Mouse (Mus musculus) layer of hippocampus, postnatal 36 days (tissue): ENCODE data around the gene Tgif2. TPM values are rescaled to one million over a fixed set of nuclear protein-coding genes. Genes with fewer than 3 reads are reported as not detected.
"Not testable (repeated sequence)": the region's sequence is repeated elsewhere in the genome, so short reads cannot be mapped to it uniquely, and the experiment has no call there.

Source experiments
- DNase-seq, 2 experiments: peaks; one replicate each; pipeline ENCODE4 v3.0.0; 2022
- total RNA-seq, 2 experiments: library from RNA; stranded (reverse); gene quantifications; 2 replicates each; pipeline ENCODE4 v1.2.3; 2021

The Tgif2 gene
- total RNA-seq, 2 experiments from 2014 or later: 1.2 to 1.3 TPM

- DNase-seq: no peak
These were observed 35.1 kb downstream of the Tgif2 start for GRCm38 (mm10) chr2:156874760-156875510.

GRCm38 (mm10) chr2:156877726-156878125 is 37.9 kb downstream of the Tgif2 start:
- no peak for DNase-seq

- no peak for DNase-seq
These were observed 39.7 kb downstream of the Tgif2 start for GRCm38 (mm10) chr2:156879541-156879940.

GRCm38 (mm10) chr2:156882431-156883001 is 42.7 kb downstream of the Tgif2 start:
- DNase-seq: no peak

DNA sequence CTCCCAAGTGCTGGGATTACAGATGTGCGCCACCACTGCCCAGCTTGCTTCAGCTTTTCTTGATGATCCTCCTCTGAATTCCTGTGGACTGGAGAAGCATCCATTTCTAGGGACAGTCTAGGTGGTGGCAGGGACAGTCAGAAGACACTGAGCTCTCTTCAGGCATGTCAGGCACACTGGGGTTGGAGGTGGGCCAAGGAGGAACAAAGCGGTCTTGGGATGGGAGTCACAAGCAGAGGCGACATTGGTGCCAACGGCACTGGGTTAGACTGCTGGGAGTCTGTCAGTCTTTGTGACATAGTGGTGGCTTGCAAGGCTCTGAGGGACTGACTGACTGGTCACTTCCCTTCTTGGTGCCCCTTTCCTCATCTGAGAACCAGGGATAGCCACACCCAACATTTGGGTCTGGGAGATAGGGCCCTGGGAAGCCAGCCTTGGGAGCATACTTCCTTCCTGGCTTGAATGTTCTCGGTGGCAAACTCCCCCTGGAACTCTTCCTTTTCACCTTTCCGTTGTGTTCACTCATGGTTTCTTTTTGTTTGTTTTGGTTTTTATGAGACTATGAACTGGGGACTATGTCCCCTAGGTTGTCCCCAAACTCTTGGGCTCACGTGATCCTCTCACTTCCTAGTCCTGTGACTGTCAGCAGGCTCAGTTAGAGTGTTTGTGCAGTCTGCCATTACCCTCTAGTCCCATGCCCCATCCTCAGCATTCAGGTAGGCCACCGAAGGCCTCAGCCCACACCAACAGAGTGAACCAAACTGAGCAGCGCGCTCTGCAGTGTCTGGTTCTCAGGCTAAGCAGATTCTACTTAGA is 44.8 kb downstream of the Tgif2 start:
- DNase-seq: no peak

- DNase-seq: not testable (repeated sequence)
These were observed 45.9 kb downstream of the Tgif2 start for GRCm38 (mm10) chr2:156885666-156886065.

DNA sequence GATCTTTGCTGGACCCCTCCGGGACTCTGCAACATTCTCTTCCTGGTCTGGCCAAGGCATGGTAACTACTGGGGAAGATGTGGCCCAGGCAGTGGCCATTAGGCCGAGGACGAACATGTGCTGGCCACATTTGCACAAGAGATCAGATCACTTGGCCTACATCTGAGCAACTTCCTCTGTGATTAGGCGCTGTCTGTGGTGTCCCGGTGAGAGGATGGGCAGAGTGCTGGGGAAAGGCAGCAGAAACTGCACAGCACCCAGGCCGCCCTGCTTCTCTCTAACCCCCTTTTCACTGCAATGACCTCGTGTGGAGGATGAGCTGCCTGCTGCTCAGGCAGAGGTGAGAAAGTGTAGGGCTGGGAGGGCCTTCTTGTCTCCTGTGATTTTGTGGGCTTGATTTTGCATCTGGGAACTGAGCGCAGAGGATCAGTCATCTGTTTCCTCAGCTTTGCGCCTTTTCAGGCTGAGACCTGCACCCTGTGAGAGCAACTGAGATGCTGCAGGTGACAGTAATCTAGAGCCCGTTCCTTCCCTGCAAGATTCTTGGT is 46.4 kb downstream of the Tgif2 start:
- DNase-seq: no peak

GRCm38 (mm10) chr2:156887017-156887416 is 47.2 kb downstream of the Tgif2 start, which contains the start of gene Sla2:
Gene Sla2 (minus strand): TSS chr2:156887192.
- DNase-seq: no peak

- DNase-seq: no peak
These were observed 48.7 kb downstream of the Tgif2 start for GRCm38 (mm10) chr2:156888490-156888889.

DNA sequence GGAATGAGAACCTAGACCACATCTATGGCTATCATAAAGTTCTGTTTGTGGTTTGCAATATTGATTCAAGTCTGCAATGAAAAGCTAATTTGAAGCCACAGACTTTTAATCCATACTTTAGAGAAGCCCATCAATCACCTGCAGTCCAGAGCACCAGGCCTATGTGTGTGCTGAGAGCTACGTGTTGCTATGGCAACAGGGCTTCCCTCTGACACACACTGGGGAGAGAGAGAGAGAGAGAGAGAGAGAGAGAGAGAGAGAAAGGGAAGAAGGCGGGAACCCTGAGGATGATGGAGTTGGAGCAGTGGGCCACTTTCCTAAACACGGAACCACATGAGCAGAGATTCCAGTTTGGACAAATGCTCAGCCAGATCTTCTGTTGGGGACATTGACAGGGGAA is 52.4 kb downstream of the Tgif2 start:
- no peak for DNase-seq

- DNase-seq: no peak
These were observed 53.0 kb downstream of the Tgif2 start for GRCm38 (mm10) chr2:156892821-156893220.

DNA sequence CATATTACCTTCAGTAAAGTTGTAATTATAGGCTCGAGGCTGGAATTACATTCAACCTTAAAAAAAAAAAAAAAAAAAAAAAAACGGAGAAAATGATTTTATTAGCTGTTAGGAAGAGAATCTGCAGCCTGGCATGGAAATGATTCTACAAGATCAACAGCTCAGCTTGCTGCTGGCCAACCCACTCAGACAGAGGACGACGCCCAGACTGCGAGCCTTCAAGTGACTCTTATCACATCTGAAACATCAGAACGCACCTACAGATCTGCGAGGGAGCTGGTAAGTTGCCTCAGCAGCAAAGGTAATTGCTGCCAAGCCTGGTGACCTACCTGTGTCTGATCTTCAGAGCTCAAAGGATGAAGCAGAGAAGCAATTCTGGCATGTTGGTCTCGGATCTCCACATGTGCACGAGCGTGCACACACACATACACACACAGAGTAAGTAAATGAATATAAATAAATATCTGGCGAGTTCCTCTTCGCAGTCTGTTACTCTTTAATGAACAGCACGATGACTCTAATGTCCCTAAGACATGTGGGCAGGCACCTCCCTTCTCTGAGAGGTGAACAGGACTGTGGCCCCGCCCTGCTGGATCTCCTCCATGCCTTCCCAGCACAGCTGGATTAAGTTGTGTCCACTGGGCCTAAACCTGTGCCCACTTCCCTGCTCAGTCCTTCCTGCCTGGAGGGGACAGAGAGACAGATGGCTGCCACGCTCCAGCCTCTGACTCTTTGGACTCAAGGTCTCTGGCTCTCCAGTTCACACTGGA is 54.9 kb downstream of the Tgif2 start:
- DNase-seq: no peak

DNA sequence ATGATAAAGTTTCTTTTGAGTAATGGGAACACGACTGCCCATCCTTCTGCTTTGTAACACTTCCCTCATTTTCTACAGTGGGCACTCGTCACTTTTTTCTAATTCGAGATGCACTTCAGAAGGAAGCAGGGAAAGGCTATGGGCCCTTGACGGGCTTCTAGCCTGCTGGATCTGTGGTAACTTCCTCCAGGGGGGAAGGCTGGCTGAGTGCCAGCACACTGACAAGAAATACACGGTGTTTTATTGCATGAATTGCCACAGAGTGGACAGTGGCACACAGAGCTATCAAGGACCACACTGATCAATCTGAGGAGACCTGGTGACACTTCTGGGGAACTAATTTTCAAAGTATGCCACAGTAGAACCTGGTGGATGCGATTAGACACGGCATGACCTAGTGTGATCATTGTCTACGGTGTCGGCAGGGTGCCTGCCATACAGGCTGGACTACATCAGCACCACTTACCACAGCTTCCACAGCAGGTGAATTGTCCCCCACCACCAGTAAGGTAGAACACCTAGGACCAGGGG is 56.6 kb downstream of the Tgif2 start:
- DNase-seq: no peak

GRCm38 (mm10) chr2:156897034-156897433 is 57.2 kb downstream of the Tgif2 start:
- DNase-seq: peak in 1 of 2 experiments; percentile 28

GRCm38 (mm10) chr2:156898374-156898773 is 58.6 kb downstream of the Tgif2 start:
- no peak for DNase-seq

DNA sequence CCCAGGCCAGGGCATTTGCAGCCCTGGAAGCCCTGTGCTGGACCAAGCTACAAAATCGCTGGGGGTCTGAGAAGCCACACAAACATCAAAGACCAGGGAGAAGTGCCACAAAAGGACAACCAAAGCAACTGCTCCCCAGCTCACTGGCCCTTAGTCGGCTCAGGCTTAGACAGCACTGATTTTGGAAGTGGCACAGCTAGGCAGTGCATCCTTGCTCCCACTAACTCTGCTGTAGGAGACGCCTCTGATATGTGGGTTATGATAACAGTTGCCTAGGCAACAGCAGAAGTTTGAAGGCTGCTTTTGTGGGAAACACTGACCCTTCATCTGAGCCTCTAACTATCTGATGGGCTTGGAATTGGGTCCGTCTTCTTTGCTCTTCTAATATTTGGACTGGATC is 59.4 kb downstream of the Tgif2 start:
- DNase-seq: no peak

GRCm38 (mm10) chr2:156901344-156901743 is 61.5 kb downstream of the Tgif2 start:
- no peak for DNase-seq

DNA sequence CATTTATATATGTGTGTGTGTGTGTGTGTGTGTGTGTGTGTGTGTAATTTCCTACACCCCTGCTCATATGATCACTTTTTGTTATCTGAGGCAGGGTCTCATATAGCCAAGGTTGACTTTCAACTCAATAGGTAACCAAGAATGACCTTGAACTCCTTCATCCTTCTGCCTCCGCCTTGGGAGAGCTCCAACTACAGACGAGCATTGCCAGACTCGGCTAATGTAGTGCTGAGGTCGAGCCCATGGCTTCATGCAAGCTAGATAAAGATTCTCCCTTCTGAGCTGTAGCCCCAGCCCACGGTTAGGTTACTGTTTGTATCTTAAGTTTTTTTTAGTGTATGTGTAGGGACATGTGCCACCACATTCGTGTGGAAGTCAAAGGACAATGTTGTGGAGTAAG is 62.1 kb downstream of the Tgif2 start:
- no peak for DNase-seq

DNA sequence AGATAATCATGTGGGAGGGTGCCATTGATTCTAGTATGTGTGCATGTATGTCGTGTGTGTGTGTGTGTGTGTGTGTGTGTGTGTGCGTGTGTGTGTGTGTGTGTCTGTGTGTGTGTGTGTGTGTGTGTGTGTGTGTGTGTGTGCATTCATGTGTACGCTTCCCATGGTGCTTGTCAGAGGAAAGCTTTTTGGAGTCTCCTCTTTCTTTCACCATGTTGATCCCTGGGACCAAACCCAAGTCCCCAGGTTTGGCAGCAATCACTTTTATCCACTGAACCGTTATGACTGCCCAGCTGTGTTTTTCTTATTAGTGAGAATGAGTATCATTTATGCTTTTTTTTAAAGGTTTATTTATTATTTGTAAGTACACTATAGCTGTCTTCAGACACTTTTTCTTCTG is 62.6 kb downstream of the Tgif2 start:
- DNase-seq: not testable (repeated sequence)

GRCm38 (mm10) chr2:156903367-156903766 is 63.6 kb downstream of the Tgif2 start:
- DNase-seq: no peak
